ENCODE assay signal across 13 mouse cellular contexts in the genomic region with DNA sequence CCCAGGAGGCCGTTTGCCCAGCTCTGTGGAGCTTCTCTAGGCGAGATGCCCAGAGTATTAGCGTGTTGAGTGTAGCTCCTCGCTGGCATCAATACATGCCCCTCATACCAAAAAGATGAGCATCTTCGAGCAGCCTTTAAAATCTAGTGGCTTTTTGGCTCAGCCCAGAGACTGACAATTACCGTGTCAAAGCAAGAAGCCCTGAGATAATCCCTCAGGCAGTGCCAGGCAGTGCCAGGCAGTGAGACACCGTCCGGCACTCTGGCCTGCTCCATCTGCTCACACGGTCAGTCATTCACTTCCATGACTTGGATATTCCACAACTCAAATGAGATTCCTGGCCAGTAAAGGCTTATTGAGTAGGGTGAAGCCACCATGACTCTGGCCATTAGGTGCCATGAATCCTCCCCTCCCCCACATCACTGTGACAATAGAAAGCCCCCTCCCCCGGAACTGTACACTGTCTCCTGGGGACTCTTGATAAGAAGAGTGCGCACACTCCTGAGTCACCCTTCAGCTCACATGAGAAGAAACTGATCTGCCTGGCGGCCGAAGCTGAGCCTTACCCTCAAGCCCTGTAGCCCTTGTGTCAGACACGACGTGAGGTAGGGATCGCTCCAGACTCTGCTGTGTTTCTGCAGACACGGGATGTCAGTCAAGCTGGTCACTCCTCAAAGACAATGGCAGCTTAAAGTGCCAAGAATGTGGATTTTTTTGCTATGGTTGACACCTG.
A peak's percentile ranks its signal among the peaks of the same experiment; 100 is the strongest.
DNase-seq lines count a peak whose midpoint lies in the region; ATAC-seq and TF ChIP-seq lines count a peak whose summit lies in the region.
"Had no signal": no experiment of that assay in that cellular context is flagged by ENCODE, and none has a peak within 500 bp of the region (broad histone marks: within the 10 kb centered on the region; RNA-seq: fewer than 3 reads in every experiment).

No protein-coding gene starts in this region.

- no peak for DNase-seq in heart, postnatal 36 days
- peak; percentile 27 for DNase-seq in midbrain, embryonic 14.5 days
- DNase-seq in MN1 (ENCODE audit: low spot score), result no peak
- DNase-seq: adrenal gland, postnatal 14 days; heart, adult 11 months; lung, postnatal 4 days had no signal

- no peak for TF ChIP-seq CTCF in olfactory bulb, adult 2 months (IDR thresholded peaks at IDR 0.05; ENCODE audit: insufficient read depth, low read depth, low read length)

- no peak for ATAC-seq in heart, embryonic 14.5 days (ENCODE audit: insufficient number of reproducible peaks, insufficient read depth, low FRiP score, low read depth)
- ATAC-seq in midbrain, embryonic 14.5 days (ENCODE audit: low FRiP score, low TSS enrichment), result no peak
- ATAC-seq in midbrain, embryonic 16.5 days, result no peak
- ATAC-seq in limb, embryonic 12.5 days (ENCODE audit: insufficient number of reproducible peaks, insufficient read depth, low FRiP score, low TSS enrichment, low read depth), result no peak
- no peak for ATAC-seq in forebrain, embryonic 13.5 days
- ATAC-seq: Patski had no signal

- WGBS in heart, embryonic 14.5 days, result 55% methylated on average over 17 of the region's 17 CpGs
- 67% methylated on average over 17 of the region's 17 CpGs for WGBS in midbrain, embryonic 14.5 days
- WGBS in midbrain, embryonic 16.5 days, result 69% methylated on average over 17 of the region's 17 CpGs
- WGBS in limb, embryonic 12.5 days, result 76% methylated on average over 17 of the region's 17 CpGs
- 67% methylated on average over 17 of the region's 17 CpGs for WGBS in olfactory bulb, adult 2 months
- WGBS in forebrain, embryonic 13.5 days, result 80% methylated on average over 17 of the region's 17 CpGs

- H3K4me2 ChIP-seq in heart, embryonic 14.5 days (ENCODE audit: low read length), result 0 out of 2 replicates have a peak overlapping the region, but pooled peaks have one; percentile 8
- H3K4me2 ChIP-seq in midbrain, embryonic 14.5 days (ENCODE audit: low read length), result no peak overlapping the region
- H3K4me2 ChIP-seq in midbrain, embryonic 16.5 days (ENCODE audit: low read length), result no peak overlapping the region
- H3K4me2 ChIP-seq in limb, embryonic 12.5 days, result peak overlapping the region; percentile 35
- H3K4me2 ChIP-seq in forebrain, embryonic 13.5 days, result no peak overlapping the region

- intact Hi-C loops in heart, postnatal 36 days (cut with DNase I), result no loop called here

- TF ChIP-seq POLR2A in olfactory bulb, adult 2 months (IDR thresholded peaks at IDR 0.05; ENCODE audit: insufficient read depth, low read depth, low read length), result no peak

- no peak overlapping the region for H3K4me3 ChIP-seq in heart, embryonic 14.5 days (ENCODE audit: control insufficient read depth in 1 of 2, insufficient read depth in 1 of 2, low read depth in 1 of 2, low read length in 2 of 2)
- H3K4me3 ChIP-seq in midbrain, embryonic 14.5 days (replicated peaks; ENCODE audit: low read depth, low read length), result no peak overlapping the region
- no peak overlapping the region for H3K4me3 ChIP-seq in midbrain, embryonic 16.5 days (ENCODE audit: low read depth, low read length)
- no peak overlapping the region for H3K4me3 ChIP-seq in limb, embryonic 12.5 days (replicated peaks)
- H3K4me3 ChIP-seq in olfactory bulb, adult 2 months (ENCODE audit: insufficient read depth, low read depth, low read length), result no peak overlapping the region
- no peak overlapping the region for H3K4me3 ChIP-seq in forebrain, embryonic 13.5 days
- H3K4me3 ChIP-seq: erythroblast, embryonic 14.5 days had no signal

- no peak overlapping the region for H3K27ac ChIP-seq in heart, embryonic 14.5 days (replicated peaks in 1 of 2; ENCODE audit: control insufficient read depth in 1 of 2, insufficient read depth in 1 of 2, low read depth in 2 of 2, low read length in 2 of 2)
- no peak overlapping the region for H3K27ac ChIP-seq in midbrain, embryonic 14.5 days (replicated peaks; ENCODE audit: low read depth, low read length)
- H3K27ac ChIP-seq in midbrain, embryonic 16.5 days (ENCODE audit: low read length), result no peak overlapping the region
- no peak overlapping the region for H3K27ac ChIP-seq in limb, embryonic 12.5 days
- 0 out of 2 replicates have a peak overlapping the region, but pooled peaks have one; percentile 40 for H3K27ac ChIP-seq in olfactory bulb, adult 2 months (ENCODE audit: insufficient read depth, low read depth, low read length)
- no peak overlapping the region for H3K27ac ChIP-seq in forebrain, embryonic 13.5 days

- no peaks in the 10 kb centered on the region for H3K36me3 ChIP-seq in heart, embryonic 14.5 days (ENCODE audit: control insufficient read depth, insufficient read depth, low read length)
- no peaks in the 10 kb centered on the region for H3K36me3 ChIP-seq in midbrain, embryonic 14.5 days (ENCODE audit: control insufficient read depth, insufficient read depth, low read length)
- H3K36me3 ChIP-seq in midbrain, embryonic 16.5 days (ENCODE audit: control insufficient read depth, insufficient read depth, low read length), result no peaks in the 10 kb centered on the region
- no peaks in the 10 kb centered on the region for H3K36me3 ChIP-seq in limb, embryonic 12.5 days
- H3K36me3 ChIP-seq in forebrain, embryonic 13.5 days (ENCODE audit: poor library complexity, severe bottlenecking), result no peaks in the 10 kb centered on the region

- H3K9ac ChIP-seq in heart, embryonic 14.5 days (ENCODE audit: low read length), result no peak overlapping the region
- no peak overlapping the region for H3K9ac ChIP-seq in midbrain, embryonic 14.5 days (replicated peaks; ENCODE audit: low read length)
- no peak overlapping the region for H3K9ac ChIP-seq in midbrain, embryonic 16.5 days (ENCODE audit: low read depth, low read length)
- no peak overlapping the region for H3K9ac ChIP-seq in limb, embryonic 12.5 days (replicated peaks)
- H3K9ac ChIP-seq in forebrain, embryonic 13.5 days, result no peak overlapping the region

- H3K9me3 ChIP-seq in heart, embryonic 14.5 days (ENCODE audit: control insufficient read depth, low read length), result no peaks in the 10 kb centered on the region
- H3K9me3 ChIP-seq in midbrain, embryonic 14.5 days (ENCODE audit: control insufficient read depth, low read length), result no peaks in the 10 kb centered on the region
- H3K9me3 ChIP-seq in midbrain, embryonic 16.5 days (replicated peaks; ENCODE audit: control insufficient read depth, low read length, poor library complexity, severe bottlenecking), result no peaks in the 10 kb centered on the region
- no peaks in the 10 kb centered on the region for H3K9me3 ChIP-seq in limb, embryonic 12.5 days
- no peaks in the 10 kb centered on the region for H3K9me3 ChIP-seq in forebrain, embryonic 13.5 days (replicated peaks)

- 0 out of 2 replicates have a peak, but pooled peaks cover 4% of the 10 kb centered on the region for H3K27me3 ChIP-seq in heart, embryonic 14.5 days (ENCODE audit: control insufficient read depth, insufficient read depth, low read length)
- H3K27me3 ChIP-seq in midbrain, embryonic 14.5 days (ENCODE audit: control insufficient read depth, insufficient read depth, low read length), result no peaks in the 10 kb centered on the region
- no peaks in the 10 kb centered on the region for H3K27me3 ChIP-seq in midbrain, embryonic 16.5 days (ENCODE audit: control insufficient read depth, insufficient read depth, low read depth, low read length)
- H3K27me3 ChIP-seq in limb, embryonic 12.5 days, result peaks cover 11% of the 10 kb centered on the region; the same call in 1 of the 2 replicates
- 0 out of 2 replicates have a peak, but pooled peaks cover 5% of the 10 kb centered on the region for H3K27me3 ChIP-seq in forebrain, embryonic 13.5 days

- peaks cover 7 to 8% of the 10 kb centered on the region in 2 experiments; a peak in 3 of 4 replicates for H3K4me1 ChIP-seq in heart, embryonic 14.5 days (ENCODE audit: control insufficient read depth in 2 of 2, insufficient read depth in 2 of 2, low read length in 2 of 2)
- H3K4me1 ChIP-seq in midbrain, embryonic 14.5 days (ENCODE audit: control insufficient read depth, insufficient read depth, low read length), result no peaks in the 10 kb centered on the region
- 0 out of 2 replicates have a peak, but pooled peaks cover 3% of the 10 kb centered on the region for H3K4me1 ChIP-seq in midbrain, embryonic 16.5 days (ENCODE audit: control insufficient read depth, insufficient read depth, low read length)
- H3K4me1 ChIP-seq in limb, embryonic 12.5 days (replicated peaks), result peaks cover 45% of the 10 kb centered on the region
- peaks cover 27% of the 10 kb centered on the region for H3K4me1 ChIP-seq in olfactory bulb, adult 2 months (ENCODE audit: control insufficient read depth, insufficient read depth, low read length)
- no peaks in the 10 kb centered on the region for H3K4me1 ChIP-seq in forebrain, embryonic 13.5 days

Comparison
In these comparisons a context has a peak if more than half of its experiments do, and no peak if none do; other contexts are left out.
1. H3K4me2 ChIP-seq: peak in heart, embryonic 14.5 days (single experiment) and limb, embryonic 12.5 days (single experiment); none in midbrain, embryonic 14.5 days (single experiment), midbrain, embryonic 16.5 days (single experiment) and forebrain, embryonic 13.5 days (single experiment).